Mouse (Mus musculus) lung, adult 2 months (tissue): ENCODE measurements around the gene Gm20388.

Source experiments
- CTCF ChIP-seq: fragments of 200-500 bp; IDR thresholded peaks from 2 replicates; pipeline ENCODE4 v1.5.1; 2011; ENCODE audit warnings: mild to moderate bottlenecking, low read length, control low read depth; ENCODE audit not compliant: insufficient read depth
- POLR2A ChIP-seq: fragments of 200-500 bp; IDR thresholded peaks from 2 replicates; pipeline ENCODE4 v1.6.1; 2011; ENCODE audit warnings: low read depth, mild to moderate bottlenecking, control low read depth, low read length, borderline replicate concordance; ENCODE audit errors: extremely low read depth

- TF ChIP-seq POLR2A (no peak), CTCF (no peak)
These were observed 2778.7 kb downstream of the Gm20388 start for GRCm38 (mm10) chr8:122689315-122689714.
